Mouse (Mus musculus) adipocyte (in vitro differentiated cells): ENCODE results near the gene Dusp27.

Experiments
- DNase-seq: peaks from one replicate; pipeline ENCODE4 v3.0.0-alpha.2; 2016; ENCODE audit warnings: low spot score

The Dusp27 gene

DNA sequence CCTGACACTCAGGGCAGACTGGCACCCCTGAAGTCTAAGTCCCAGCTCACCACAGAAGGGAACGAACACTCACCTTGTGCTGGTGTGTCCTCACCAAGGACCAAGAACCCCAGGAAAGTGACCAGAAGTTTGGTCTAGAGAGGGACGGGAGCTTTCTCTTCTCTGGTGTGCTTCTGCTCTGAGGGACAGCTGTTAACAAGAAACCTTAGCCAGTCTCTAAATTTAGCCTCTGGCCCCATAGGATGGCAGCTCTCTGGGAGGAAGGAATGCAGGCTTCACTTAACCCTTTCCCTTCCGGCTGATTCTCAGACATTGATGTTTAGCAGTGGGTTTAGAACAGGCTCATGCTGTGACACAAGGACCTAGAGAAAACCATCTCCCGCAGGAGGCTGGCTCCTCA is at the start of gene Dusp27:
TSS of gene Dusp27 (minus strand) at position 204 of the 400 bp plus-strand sequence.
- DNase-seq: peak; percentile 21

DNA sequence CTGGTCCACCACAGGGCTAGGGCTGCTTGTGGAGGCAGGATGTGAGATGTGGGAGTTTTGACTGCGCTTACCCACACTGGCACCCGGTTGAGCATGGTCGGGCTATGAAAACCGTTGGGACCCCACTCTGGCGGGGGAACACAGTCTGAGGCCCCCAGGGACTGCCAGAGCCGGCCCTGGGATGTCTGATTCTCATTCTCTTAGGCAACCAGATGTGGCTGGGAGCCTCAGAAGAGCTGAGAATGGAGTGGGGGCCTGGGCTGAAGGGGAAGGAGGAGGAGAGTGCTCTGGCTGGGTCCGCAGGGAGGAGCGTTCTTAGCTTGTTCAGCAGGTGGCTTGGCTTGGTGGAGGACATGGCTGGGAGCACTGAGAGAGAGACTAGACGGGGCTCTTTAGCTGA is 45.9 kb upstream of the Dusp27 start:
- no peak for DNase-seq

DNA sequence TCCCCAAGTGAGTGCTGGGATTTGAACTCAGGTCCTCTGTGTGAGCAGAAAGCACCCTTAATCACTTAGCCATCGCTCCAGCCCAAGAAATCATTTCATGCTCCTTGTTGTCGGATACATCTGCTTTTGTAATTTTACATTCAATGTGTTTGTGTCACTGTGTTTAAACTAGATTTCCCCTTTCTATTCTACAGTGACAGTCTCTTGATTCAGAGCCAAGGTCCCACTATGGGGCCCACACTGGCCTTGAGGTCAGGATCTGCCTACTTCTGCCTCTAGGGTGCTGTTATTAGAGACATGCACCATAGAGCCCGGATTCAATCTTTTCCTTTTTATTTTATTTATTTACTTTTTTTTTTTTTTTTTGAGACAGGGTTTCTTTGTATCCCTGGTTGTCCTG is 45.3 kb upstream of the Dusp27 start:
- no peak for DNase-seq

DNA sequence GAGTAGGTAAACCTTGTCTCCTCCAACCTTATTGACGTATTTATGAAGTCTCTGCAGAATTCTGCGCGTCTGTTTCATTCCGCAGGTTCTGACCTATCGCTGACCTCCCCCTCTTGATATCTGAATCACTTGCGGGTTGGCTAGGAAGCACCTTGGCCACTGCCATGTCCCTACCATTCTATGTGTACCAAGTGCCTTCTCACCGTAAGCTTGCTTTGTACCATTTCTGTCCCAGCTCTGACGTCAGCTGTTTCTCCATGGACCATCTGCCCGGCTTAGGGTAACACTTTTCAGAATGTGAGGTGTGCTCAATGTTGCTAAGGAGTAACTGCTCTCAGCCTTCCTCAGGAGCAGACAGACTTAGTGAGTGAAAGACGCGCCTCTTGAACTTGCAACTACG is 43.1 kb upstream of the Dusp27 start:
- DNase-seq: no peak

DNA sequence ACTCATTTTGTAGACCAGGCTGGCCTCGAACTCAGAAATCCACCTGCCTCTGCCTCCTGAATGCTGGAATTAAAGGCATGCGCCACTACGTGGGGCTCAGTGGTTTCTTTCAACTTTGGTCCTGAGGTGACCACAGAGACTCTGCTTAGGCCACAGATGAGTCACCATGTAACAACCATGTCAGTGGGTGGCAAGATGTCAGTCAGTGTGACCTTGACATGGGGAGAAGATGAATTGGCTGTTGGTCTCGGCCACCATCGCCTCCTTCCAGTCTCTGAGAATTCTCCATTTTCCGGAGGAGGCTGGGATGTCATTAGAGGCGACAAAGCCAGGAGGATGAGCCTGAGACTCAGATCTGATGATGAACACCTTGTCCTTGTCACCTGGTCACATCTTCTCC is 42.0 kb upstream of the Dusp27 start:
- no peak for DNase-seq

DNA sequence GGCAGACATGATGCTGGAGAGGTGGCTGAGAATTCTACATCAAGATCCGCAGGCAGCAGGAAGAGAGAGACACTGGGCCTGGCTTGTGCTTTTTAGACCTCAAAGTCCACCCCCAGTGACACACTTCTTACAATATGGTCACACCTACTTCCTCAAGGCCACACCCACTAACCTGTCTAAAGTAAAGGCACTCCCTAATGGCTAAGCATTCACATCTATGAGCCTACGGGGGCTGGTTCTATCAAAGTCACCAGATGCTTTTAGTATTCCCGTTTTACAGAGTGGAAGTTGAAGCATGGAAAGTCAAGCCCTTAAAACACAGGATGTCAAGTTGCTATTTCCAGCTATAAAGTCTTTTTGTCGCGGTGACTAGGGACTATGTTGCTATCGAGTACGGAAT is 40.3 kb upstream of the Dusp27 start:
- no peak for DNase-seq

DNA sequence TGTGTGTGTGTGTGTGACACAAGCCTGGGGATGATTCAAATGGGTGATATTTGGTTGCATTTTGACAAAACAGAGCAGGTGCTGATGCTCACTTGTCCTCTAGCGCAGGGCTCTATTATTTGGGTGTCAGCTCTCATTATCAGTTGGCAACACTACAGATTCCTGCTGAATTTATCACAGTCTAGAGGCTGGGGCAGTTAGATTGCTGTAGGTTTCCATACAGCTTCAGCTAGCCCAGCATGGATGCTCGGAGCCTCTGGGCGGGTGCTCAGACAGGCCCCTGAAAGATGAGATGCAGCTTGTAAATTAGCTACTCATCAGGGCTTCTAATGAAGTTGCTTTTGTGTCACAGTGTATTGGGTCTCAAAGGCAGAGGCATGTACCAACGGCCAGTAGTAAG is 39.7 kb upstream of the Dusp27 start:
- DNase-seq: no peak

DNA sequence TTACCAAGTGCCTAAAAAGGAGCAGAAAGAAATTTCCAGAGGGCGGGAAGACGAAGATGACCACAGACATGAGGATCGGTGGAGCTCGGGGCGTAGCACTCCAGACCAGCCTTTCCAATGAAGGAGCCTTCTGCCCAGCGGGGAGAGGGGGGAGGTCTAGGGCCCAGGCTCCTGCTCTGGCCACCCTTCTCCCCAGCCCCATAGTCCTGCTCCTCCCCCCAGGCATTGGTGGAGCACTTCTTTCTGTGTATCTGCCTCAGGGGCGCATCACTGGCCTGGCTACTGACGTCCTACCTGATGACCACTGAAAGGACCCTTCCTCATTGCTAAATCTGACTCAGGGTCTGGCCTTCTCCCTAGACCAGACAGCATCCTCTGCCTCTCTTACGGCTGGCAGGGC is 37.4 kb upstream of the Dusp27 start:
- DNase-seq: no peak

DNA sequence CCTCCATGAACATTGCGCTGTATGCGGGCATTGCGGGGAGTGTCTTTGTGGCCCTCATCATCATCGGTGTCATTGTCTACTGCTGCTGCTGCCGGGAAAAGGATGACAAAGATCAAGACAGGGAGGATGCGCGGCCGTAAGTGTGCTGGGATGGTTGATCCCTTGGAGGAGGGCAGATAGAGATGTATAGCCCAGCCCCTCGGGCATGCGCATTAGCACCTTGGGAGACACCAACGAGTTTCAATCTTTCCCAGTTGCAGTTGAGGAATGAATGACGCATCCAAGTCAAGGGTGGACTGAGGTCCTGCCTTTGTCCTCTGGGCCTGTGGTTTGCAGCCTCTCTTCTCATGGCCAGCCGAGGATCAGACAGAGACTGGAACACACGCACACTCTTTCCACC is 36.9 kb upstream of the Dusp27 start:
- DNase-seq: no peak

DNA sequence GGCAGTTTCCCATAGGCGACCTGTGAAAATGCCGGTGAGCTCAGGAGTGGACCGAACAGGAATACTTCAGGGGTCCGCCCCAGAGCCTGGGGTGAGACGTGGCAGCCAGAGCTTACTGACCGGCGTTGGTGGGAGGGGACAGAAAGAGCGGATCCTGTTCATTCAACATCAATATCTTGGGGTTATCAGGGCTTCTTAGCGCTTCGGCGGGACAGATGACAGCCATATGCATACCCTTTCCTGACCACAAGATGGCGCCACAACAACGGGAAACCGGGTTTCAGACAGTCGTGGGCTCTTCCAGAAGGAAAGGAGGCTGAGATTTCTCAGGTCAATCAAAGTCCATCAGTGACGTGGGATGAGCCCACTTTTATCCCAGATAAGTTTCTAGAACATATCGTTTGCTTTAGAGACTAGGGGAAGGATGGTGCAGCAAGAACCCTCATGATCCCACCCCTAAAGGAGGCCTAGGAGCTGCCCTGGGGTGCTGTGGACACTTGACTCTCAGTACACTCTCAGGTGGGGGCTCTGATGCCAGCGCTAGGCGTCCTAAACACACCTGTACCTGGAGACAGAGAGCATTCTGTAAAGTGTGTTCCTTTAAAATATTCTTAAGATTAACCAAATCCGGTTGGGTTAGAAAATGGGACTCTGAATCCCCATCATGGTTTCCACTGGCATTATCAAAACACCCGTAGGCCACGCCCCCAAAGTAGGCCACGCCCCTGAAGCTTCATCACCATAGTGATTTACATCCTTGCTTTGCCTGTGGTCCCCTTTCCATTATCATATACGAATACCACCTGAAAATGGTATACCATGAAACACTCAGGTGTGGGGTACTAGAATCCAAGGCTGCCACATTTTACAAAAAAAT is 33.1 kb upstream of the Dusp27 start:
- DNase-seq: peak; percentile 73

DNA sequence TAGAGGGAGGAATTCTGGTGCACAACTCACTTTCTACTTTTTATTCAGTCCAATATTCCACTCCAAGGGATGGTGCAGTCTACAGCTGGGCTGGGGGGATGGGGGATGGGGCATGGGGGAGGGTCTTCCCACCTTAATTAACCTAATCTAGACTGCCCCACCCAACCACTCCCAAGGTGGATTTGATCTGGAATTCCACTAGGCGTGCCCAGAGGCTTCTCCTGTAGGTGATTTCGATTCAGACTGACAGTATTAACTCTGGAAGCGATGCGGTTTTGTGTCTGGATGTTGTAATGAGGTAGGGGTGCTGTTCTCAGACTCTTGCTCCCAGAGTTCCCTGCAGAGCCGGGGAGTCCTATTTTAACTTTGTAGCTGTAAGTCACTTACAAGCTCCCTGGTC is 32.4 kb upstream of the Dusp27 start:
- no peak for DNase-seq

DNA sequence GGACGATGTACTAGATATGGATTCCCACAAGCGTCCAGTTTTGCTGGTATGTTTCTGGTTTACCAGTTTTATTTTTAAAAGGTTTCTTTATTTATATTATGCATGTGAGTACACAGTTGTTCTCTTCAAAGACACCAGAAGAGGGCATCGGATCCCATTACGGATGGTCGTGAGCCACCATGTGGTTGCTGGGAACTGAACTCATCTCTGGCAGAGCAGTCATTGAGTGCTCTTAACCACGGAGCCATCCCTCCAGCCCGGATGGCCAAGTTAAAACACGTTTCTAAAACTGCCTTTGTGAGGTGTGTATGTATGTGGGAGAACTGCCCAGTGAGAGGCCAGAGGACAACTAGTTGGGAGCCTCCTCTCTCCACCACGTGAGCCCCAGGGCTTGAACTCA is 30.9 kb upstream of the Dusp27 start:
- DNase-seq: no peak

DNA sequence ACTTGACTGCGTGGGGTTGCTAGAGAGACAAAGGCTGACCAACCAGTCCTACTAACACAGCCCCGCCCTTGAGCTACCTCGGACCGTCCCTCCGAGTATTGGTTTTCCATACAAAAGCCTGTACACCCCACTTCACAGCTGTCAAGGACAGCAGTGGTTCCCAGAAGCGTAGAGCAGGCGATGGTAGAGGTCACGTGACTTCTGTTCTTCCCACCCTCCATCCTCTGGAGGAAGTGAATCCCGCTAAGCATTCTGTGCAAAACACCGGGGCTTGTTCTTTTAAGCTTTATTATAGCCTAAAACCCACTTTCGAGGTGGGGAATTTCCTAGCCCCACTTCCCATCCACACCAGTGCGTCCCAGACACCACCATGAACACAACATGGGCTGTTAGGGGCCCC is 30.0 kb upstream of the Dusp27 start:
- DNase-seq: no peak

DNA sequence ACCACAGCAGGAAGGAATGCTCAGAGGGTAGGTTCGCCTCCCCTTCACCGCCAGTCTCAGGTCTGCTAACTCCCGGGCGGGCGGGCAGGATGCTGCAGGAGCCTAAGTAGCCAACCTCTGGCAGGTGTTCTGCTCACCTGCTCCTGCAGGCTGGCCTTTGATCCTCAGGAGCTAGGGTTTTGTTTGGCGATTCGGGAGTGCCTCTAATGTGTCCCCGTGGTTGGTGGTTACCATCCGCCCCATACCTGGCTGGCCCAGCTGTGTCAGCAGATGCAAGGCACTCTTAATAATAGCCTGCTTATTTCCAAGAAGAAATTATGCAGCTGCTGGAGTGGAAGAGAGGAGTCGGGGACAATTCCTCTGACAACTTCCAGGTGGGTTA is 27.4 kb upstream of the Dusp27 start:
- DNase-seq: no peak

DNA sequence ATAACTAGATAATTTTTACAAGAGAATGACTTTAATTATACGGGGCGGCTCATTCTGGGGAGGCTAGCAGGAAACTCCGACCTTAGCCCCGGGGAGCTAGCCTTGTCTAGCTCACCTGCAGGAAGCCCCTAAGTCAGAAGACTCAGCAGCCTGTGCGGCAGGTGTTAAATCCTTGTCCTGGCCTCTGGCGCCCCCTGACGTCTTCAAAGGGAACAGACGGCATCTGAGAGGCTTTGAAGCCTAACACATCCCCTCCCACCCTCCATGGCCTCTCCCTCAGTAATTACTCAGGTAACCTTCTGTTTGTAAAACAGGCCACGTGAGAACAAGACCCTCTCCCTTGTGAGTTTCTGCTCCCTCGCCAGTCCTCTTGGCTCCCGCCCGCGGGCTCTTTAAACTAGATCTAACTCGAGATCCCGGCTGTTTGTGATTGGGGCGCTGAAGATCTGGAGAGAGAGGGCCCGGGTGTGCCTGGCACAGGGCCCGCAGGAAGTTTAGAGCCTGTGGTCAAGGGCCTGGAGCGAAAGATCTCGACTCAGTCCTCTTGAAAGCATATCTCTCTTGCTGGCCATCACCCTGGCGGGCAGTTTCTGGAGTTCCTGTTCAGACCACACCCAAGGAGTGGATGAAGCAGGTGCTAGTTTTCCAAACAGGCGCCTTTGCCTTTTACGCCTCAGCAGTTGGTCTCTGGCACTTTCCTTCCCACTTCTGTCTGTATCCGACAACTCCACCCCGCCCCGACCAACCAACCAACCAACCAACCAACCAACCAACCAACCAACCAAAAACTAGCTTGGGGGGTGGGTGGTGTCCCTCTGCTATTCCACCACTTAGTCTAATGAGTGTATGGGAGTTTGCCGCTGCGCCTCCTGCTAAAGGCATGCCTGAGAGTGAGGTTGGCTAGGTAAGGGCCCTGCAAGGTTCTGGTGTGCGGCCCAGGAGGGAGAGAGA is 26.7 kb upstream of the Dusp27 start:
- DNase-seq: peak; percentile 76

DNA sequence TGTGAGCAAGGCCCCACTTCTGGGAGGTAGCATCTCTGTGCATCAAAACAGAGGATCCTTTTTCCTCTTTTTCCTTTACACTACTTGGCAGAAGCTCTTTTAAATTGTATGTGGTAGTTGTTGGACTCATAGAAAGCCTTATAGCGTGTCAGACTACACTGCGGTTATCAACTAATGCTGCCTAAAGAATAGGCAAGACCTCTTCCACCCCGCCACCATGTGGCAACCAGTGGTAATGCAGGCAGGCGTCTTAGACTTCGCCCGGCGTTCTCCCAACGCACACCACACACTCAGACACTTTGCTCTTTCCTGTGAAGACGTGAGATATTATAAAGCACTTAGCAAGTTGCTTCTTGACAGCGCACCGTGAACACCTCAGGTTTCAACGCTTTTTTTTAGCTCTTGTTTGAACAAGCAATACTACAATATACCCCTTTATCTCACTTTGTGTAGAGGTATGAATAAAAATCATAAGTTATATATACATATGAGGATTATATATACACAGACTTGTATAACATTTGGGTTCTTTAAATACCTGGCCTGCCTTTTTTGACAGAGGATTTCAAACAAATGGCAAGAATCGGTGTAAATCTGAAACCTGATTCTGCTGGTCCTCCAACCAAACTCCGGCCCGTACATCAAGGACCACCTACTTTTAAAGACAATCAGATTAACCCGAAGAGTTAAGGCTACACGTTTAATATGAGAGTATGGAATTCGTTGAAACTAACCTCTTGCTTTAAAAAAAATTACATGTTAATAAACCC is 25.8 kb upstream of the Dusp27 start:
- DNase-seq: peak; percentile 86

DNA sequence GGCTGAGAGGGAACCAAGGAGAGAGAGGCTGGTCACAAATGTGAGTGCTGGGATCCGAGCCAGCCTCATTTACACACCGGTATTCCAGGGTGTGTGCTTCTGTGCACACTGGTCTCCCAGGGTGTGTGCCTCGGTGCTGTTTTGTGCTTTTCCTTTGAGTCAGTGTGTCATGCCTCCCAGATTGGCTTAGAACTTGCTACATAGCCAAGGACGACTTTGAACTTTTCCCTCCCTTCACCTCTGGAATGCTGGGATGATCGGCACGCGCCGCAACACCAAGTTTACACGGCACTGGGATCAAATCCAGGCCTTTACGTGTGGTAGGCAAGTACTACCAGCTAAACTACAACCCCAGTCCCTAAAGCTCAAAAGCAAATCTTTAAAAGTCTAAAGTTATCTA is 24.3 kb upstream of the Dusp27 start:
- no peak for DNase-seq

DNA sequence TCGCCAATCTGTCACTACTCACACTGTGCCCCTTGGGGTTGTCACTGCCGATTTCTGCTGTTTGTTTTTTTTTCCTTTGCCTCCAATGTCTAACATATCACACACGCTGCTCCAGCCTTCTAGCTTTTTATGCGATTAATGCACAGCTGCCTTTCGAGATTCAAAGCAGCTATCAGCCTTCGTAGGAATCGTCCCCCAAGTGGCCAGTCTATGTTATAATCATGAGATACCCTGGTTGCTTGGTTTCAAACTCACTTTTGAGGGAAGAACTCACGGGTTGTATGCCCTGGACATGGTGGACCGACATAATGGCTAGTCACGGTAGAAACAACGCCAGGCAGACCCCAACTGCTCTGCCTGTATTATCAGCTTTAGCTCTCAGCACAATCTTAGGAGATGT is 23.6 kb upstream of the Dusp27 start:
- DNase-seq: no peak

DNA sequence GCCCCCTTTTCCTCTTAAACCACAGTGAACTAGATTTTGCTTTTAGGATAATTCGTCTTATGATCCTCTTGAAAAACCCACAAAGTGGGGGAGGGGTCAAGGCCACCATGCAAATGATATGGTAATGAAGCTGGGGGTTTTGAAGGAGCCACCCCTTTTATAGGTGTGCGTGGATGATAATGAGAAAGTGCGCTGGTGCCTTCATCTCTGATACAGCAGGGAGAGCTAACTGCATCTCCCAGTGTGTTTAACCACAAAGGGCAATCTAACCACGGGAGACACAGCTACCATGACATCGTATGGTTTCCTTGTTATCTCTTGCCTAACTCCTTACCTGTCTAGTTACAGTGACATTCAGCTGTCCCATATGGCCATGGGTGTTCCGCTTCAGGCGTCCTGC is 22.3 kb upstream of the Dusp27 start:
- no peak for DNase-seq

DNA sequence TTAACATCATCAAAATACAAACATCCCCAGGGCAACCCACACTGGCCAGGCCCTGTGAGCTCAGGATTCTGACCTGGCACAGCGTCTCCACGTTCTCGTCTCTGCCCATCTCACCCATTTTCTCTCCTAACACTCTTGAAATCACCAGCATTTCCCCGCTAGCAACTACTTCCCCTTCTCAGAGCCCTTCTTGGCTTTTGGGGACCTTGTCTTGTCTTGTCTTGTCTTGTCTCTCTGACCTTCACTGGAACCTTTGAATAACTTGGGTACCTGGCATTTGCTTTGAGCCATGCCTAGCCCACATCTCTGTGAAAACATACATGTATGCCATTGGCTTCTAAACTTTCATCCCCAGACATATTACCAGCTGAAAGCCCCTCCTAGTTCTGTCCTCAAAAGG is 21.7 kb upstream of the Dusp27 start:
- no peak for DNase-seq

DNA sequence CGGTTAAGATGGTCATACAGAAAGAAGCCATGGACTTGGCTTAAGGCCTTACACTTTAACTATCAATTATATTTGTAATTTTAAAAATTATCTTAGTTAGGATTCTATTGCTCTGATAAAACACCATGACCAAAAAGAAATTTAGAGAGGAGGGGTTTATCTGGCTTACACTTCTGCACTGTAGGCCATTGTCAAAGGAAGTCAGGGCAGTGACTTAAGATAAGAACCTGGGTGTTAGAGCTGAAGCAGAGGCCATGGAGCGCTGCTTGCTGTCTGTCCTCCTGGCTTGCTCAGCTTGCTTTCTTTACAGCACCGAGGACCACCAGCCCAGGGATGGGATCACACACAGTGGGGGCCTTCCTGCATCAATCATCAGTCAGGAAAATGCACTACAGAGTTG is 19.9 kb upstream of the Dusp27 start:
- DNase-seq: no peak

DNA sequence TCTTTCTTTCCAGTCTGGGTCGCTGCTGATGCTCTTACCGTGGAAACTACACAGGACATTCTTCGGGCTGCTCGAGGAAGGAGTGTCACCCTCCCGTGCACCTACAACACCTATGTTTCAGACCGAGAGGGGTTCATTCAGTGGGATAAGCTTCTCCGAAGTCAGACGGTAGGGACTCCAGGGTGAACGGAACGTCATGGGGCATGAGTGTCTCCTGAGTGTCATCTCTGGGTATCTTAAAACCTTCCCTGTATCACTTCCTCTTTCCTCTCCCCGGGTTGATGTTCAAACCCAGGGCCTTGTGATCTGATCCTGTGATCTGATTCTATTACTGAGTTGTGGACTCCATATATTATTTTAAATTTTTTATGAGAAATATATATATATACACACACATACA is 18.9 kb upstream of the Dusp27 start:
- no peak for DNase-seq
